Mouse (Mus musculus) cerebellum, adult 18-20 months (tissue): ENCODE results near the gene Mpc1.

Experiments used
- DNase-seq, 2 experiments: peaks; one replicate each; pipeline ENCODE4 v3.0.0; 2021

Mpc1 gene

GRCm38 (mm10) chr17:8282821-8283525 is at the start of gene Mpc1:
Gene Mpc1, plus strand, starts transcription at chr17:8282904.
- DNase-seq: peak; percentile 72 to 92

GRCm38 (mm10) chr17:8233618-8234214 is 49.0 kb upstream of the Mpc1 start:
- no peak for DNase-seq

- DNase-seq: no peak
Measured at GRCm38 (mm10) chr17:8234537-8234936, 48.2 kb upstream of the Mpc1 start.

- no peak for DNase-seq
Measured at GRCm38 (mm10) chr17:8235743-8236142, 47.0 kb upstream of the Mpc1 start, which contains the start of gene Ccr6. Gene Ccr6, plus strand, starts transcription at chr17:8236043.

- DNase-seq: no peak
Measured at GRCm38 (mm10) chr17:8238012-8238710, 44.5 kb upstream of the Mpc1 start.

- no peak for DNase-seq
Measured at GRCm38 (mm10) chr17:8239561-8239960, 43.1 kb upstream of the Mpc1 start.

GRCm38 (mm10) chr17:8240517-8240916 is 42.2 kb upstream of the Mpc1 start:
- DNase-seq: no peak

- no peak for DNase-seq
Measured at GRCm38 (mm10) chr17:8241645-8242044, 41.1 kb upstream of the Mpc1 start.

- no peak for DNase-seq
Measured at GRCm38 (mm10) chr17:8242186-8242585, 40.5 kb upstream of the Mpc1 start.

GRCm38 (mm10) chr17:8244124-8244523 is 38.6 kb upstream of the Mpc1 start:
- no peak for DNase-seq

- no peak for DNase-seq
Measured at GRCm38 (mm10) chr17:8246102-8246754, 36.5 kb upstream of the Mpc1 start.

- DNase-seq: no peak
Measured at GRCm38 (mm10) chr17:8251704-8252103, 31.0 kb upstream of the Mpc1 start.

GRCm38 (mm10) chr17:8254268-8254667 is 28.4 kb upstream of the Mpc1 start:
- no peak for DNase-seq

- no peak for DNase-seq
Measured at GRCm38 (mm10) chr17:8254914-8255313, 27.8 kb upstream of the Mpc1 start.

- no peak for DNase-seq
Measured at GRCm38 (mm10) chr17:8255583-8255982, 27.1 kb upstream of the Mpc1 start.

- DNase-seq: no peak
Measured at GRCm38 (mm10) chr17:8256982-8257381, 25.7 kb upstream of the Mpc1 start.

GRCm38 (mm10) chr17:8264638-8265037 is 18.1 kb upstream of the Mpc1 start:
- DNase-seq: peak; percentile 67 to 68

GRCm38 (mm10) chr17:8272054-8272749 is 10.5 kb upstream of the Mpc1 start:
- no peak for DNase-seq

GRCm38 (mm10) chr17:8272951-8273350 is 9.8 kb upstream of the Mpc1 start:
- DNase-seq: no peak

GRCm38 (mm10) chr17:8276071-8276470 is 6.6 kb upstream of the Mpc1 start:
- DNase-seq: no peak

- no peak for DNase-seq
Measured at GRCm38 (mm10) chr17:8276680-8277079, 6.0 kb upstream of the Mpc1 start.

- DNase-seq: no peak
Measured at GRCm38 (mm10) chr17:8277266-8277665, 5.4 kb upstream of the Mpc1 start.

GRCm38 (mm10) chr17:8278356-8278755 is 4.3 kb upstream of the Mpc1 start:
- no peak for DNase-seq
